8 mouse cellular contexts compared by ENCODE assay signal in genomic region chr7:4876753-4877221, GRCm38 (mm10). TPM values are rescaled to one million over a fixed set of nuclear protein-coding genes. Genes with fewer than 3 reads are reported as not detected.
DNase-seq lines count a peak whose midpoint lies in the region; ATAC-seq lines count a peak whose summit lies in the region.

Gene Isoc2a (plus strand): TSS chr7:4877153.

- peak within 1 kb of the TSS; percentile 48 for H3K4me3 ChIP-seq in forebrain, embryonic 14.5 days (ENCODE audit: low read depth, low read length)
- peak within 1 kb of the TSS; percentile 56 for H3K4me3 ChIP-seq in neural tube, embryonic 15.5 days (replicated peaks)

- H3K27me3 ChIP-seq in forebrain, embryonic 14.5 days (replicated peaks; ENCODE audit: control insufficient read depth, insufficient read depth, low read length): no peaks in the 10 kb centered on the region
- H3K27me3 ChIP-seq in neural tube, embryonic 15.5 days (replicated peaks): no peaks in the 10 kb centered on the region

- H3K36me3 ChIP-seq in forebrain, embryonic 14.5 days (ENCODE audit: control insufficient read depth, insufficient read depth, low read length): no peaks in the 10 kb centered on the region
- no peaks in the 10 kb centered on the region for H3K36me3 ChIP-seq in neural tube, embryonic 15.5 days

- peak; percentile 96 for DNase-seq in ES-CJ7 (ENCODE audit: low read depth, low spot score)
- peak; percentile 86 for DNase-seq in cerebellum, adult 11 months
- peak; percentile 97 for DNase-seq in forebrain, embryonic 14.5 days (ENCODE audit: low spot score)
- peak; percentile 86 to 89 for DNase-seq in heart, postnatal 14 days
- peak; percentile 90 for DNase-seq in layer of hippocampus, adult 11-12 months (ENCODE audit: low spot score)
- peak; percentile 94 to 96 for DNase-seq in lung, adult 18-20 months
- peak; percentile 88 for DNase-seq in testis, postnatal 14 days (ENCODE audit: low spot score)

- H3K27ac ChIP-seq in forebrain, embryonic 14.5 days (ENCODE audit: low read depth, low read length): no peak within 1 kb of the TSS
- peak within 1 kb of the TSS; percentile 54 for H3K27ac ChIP-seq in neural tube, embryonic 15.5 days (replicated peaks)

- no peaks in the 10 kb centered on the region for H3K9me3 ChIP-seq in forebrain, embryonic 14.5 days (replicated peaks; ENCODE audit: control insufficient read depth, low read length)
- H3K9me3 ChIP-seq in neural tube, embryonic 15.5 days (replicated peaks): no peaks in the 10 kb centered on the region

- 0% methylated on average over 20 of the region's 22 CpGs for WGBS in forebrain, embryonic 14.5 days
- under 1% methylated on average over 22 of the region's 22 CpGs for WGBS in neural tube, embryonic 15.5 days

- peak; percentile 100 for ATAC-seq in forebrain, embryonic 14.5 days
- peak; percentile 100 for ATAC-seq in neural tube, embryonic 15.5 days (ENCODE audit: low FRiP score)

- H3K4me2 ChIP-seq in forebrain, embryonic 14.5 days (ENCODE audit: low read length): peak within 1 kb of the TSS; percentile 79
- peak within 1 kb of the TSS; percentile 93 for H3K4me2 ChIP-seq in neural tube, embryonic 15.5 days

- peak within 1 kb of the TSS; percentile 66 for H3K9ac ChIP-seq in forebrain, embryonic 14.5 days (ENCODE audit: low read length)
- peak within 1 kb of the TSS; percentile 62 for H3K9ac ChIP-seq in neural tube, embryonic 15.5 days (replicated peaks)

- H3K4me1 ChIP-seq in forebrain, embryonic 14.5 days (ENCODE audit: control insufficient read depth, insufficient read depth, low read length): peaks cover 9% of the 10 kb centered on the region; the same call in 1 of the 2 replicates
- H3K4me1 ChIP-seq in neural tube, embryonic 15.5 days: peaks cover 15% of the 10 kb centered on the region

- intact Hi-C loops in heart, postnatal 14 days (cut with DNase I): no loop called here

RNA-seq across cellular contexts. Expression of gene Isoc2a, which starts in this region (rescaled TPM):
- polyA plus RNA-seq in forebrain, embryonic 14.5 days (2014; fragmentation: Nextera tagmentation; extraction: Ambion mirVana): 0.53 and 0.59 TPM in 2 replicates
- 10 to 100 TPM; 22.9 to 27.0 TPM for total RNA-seq in heart, postnatal 14 days (2021)
- polyA plus RNA-seq in neural tube, embryonic 15.5 days (2015; fragmentation: Nextera tagmentation; extraction: Ambion mirVana): 0.51 and 0.79 TPM in 2 replicates

Comparison
In these comparisons a context has a peak if more than half of its experiments do, and no peak if none do; other contexts are left out.
1. Peak in DNase-seq, ATAC-seq, H3K4me3 ChIP-seq, H3K9ac ChIP-seq and H3K4me2 ChIP-seq in forebrain, embryonic 14.5 days; RNA of the gene not detected or under 1 TPM.
2. Peak in ATAC-seq, H3K4me3 ChIP-seq, H3K27ac ChIP-seq, H3K9ac ChIP-seq and H3K4me2 ChIP-seq in neural tube, embryonic 15.5 days; RNA of the gene not detected or under 1 TPM.